Mouse (Mus musculus): ENCODE measurements around the gene Cdca5.
A peak's percentile ranks its signal among the peaks of the same experiment; 100 is the strongest.
"Not testable (repeated sequence)": the region's sequence is repeated elsewhere in the genome, so short reads cannot be mapped to it uniquely, and the experiment has no call there.

Cdca5 gene

GRCm38 (mm10) chr19:6084478-6085248 is at the start of gene Cdca5, which contains the start of gene Zfpl1:
Gene Cdca5, plus strand, starts transcription at chr19:6084983.
Gene Zfpl1, minus strand, starts transcription at chr19:6084956.
- peak; percentile 97 for DNase-seq

GRCm38 (mm10) chr19:6035966-6036585 is 48.7 kb upstream of the Cdca5 start:
- no peak for DNase-seq

- DNase-seq, result no peak
Observed at GRCm38 (mm10) chr19:6037695-6038094, 47.1 kb upstream of the Cdca5 start.

GRCm38 (mm10) chr19:6038326-6038725 is 46.5 kb upstream of the Cdca5 start:
- no peak for DNase-seq

- no peak for DNase-seq
Observed at GRCm38 (mm10) chr19:6040002-6040401, 44.8 kb upstream of the Cdca5 start.

GRCm38 (mm10) chr19:6042293-6042692 is 42.5 kb upstream of the Cdca5 start:
- no peak for DNase-seq

- DNase-seq, result not testable (repeated sequence)
Observed at GRCm38 (mm10) chr19:6044102-6044501, 40.7 kb upstream of the Cdca5 start.

- no peak for DNase-seq
Observed at GRCm38 (mm10) chr19:6045366-6046293, 39.2 kb upstream of the Cdca5 start.

GRCm38 (mm10) chr19:6046294-6047153 is 38.3 kb upstream of the Cdca5 start, which contains the start of gene Syvn1:
Gene Syvn1, plus strand, starts transcription at chr19:6046576.
- DNase-seq, result peak; percentile 86

GRCm38 (mm10) chr19:6047154-6047898 is 37.5 kb upstream of the Cdca5 start:
- DNase-seq, result no peak

GRCm38 (mm10) chr19:6047899-6048166 is 37.0 kb upstream of the Cdca5 start:
- DNase-seq, result peak; percentile 18

- DNase-seq, result no peak
Observed at GRCm38 (mm10) chr19:6048681-6049410, 35.9 kb upstream of the Cdca5 start.

GRCm38 (mm10) chr19:6052516-6052915 is 32.3 kb upstream of the Cdca5 start:
- no peak for DNase-seq

GRCm38 (mm10) chr19:6054296-6054695 is 30.5 kb upstream of the Cdca5 start:
- DNase-seq, result no peak

GRCm38 (mm10) chr19:6056696-6057095 is 28.1 kb upstream of the Cdca5 start:
- DNase-seq, result no peak

GRCm38 (mm10) chr19:6057313-6058096 is 27.3 kb upstream of the Cdca5 start, which contains the start of the genes Mrpl49 and Fau:
Gene Mrpl49, minus strand, starts transcription at chr19:6057785.
Gene Fau, plus strand, starts transcription at chr19:6057844.
- peak; percentile 99 for DNase-seq

- no peak for DNase-seq
Observed at GRCm38 (mm10) chr19:6058513-6058912, 26.3 kb upstream of the Cdca5 start.

GRCm38 (mm10) chr19:6058966-6059365 is 25.8 kb upstream of the Cdca5 start:
- no peak for DNase-seq

GRCm38 (mm10) chr19:6061021-6061533 is 23.7 kb upstream of the Cdca5 start, which contains the start of gene Znhit2:
Gene Znhit2, plus strand, starts transcription at chr19:6061192.
- peak; percentile 81 for DNase-seq

Measured in cerebellum, adult 11 months (tissue).